Mouse (Mus musculus): ENCODE results near the gene Gpr18.

- no peak for TF ChIP-seq POLR2A (IDR thresholded peaks at IDR 0.05; ENCODE audit: low read depth, low read length)
- no peak for TF ChIP-seq CTCF (IDR thresholded peaks at IDR 0.05; ENCODE audit: extremely low read depth, insufficient read depth, insufficient read length, insufficient replicate concordance)
These were observed 5.0 kb upstream of the Gpr18 start for GRCm38 (mm10) chr14:121920511-121921124.
